Mouse (Mus musculus): ENCODE results near the gene Lin7c. TPM values are rescaled to one million over a fixed set of nuclear protein-coding genes. Genes with fewer than 3 reads are reported as not detected.

Lin7c gene
- total RNA-seq (2023) = 10 to 100 TPM; 54.9 to 63.0 TPM

DNA sequence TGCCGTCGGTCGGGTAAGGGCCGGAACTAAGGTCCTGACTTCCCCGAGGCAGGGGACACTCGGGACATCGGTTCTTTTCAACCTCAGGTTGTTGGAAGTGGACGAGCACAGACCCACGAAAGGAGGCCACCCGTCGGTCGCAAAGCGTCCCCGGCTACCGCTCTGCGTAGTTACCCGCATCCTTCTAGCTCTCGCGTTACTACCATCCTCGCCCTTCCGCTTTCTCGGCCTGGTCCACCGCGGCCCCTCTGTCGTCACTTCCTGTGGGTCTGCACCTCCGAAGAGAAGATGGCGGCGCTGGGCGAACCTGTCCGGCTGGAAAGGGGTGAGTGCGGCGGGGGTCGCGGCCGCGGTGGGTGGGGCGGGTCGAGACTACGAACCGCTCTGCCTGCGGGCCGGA is at the start of gene Lin7c:
Gene Lin7c, plus strand, starts transcription at position 257 of the 400 bp plus-strand sequence.

DNA sequence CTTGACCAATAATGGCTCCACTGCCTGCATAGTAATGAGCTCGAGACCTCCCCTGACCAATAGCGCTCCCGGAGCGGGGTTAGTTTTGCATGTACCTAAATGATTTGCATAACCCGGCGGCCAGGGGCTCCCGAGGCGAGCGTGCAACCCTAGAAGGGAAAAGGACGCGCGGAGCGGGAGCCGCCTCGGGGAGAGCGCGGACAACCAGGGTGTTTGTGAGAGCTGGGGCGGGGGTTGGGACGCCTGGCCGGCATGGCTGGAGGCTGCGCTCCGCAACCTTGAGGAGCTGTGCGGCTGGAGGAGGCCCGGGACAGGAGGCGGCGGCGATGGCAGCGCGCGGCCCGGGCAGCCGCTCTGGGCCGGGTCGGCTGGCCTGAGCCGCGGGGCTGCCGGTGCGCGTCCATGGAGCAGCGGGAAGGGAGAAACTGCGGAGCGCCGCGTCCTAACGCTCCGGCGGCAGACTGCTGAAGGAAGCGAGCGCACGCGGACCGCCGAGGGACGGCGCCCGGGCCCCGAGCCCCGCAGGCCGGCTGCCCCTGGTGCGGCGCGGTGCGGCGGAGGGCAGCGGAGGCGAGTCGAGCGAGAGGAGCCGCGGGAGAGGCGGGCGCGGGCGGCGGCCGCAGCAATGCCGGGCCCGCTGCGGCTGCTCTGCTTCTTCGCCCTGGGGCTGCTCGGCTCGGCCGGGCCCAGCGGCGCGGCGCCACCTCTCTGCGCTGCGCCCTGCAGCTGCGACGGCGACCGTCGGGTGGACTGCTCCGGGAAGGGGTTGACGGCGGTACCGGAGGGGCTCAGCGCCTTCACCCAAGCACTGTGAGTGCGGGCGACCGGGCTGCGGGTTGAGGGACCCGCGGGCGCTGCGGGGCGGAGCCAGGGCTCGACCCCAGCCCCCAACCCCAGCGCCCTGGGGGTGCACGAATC is 27.1 kb downstream of the Lin7c start, which contains the start of gene Lgr4:
Gene Lgr4, plus strand, starts transcription at position 152 of the 918 bp plus-strand sequence.

Other genes with a start within 250 kb of the Lin7c start
- not detected for gene Bdnf, start 216.2 kb upstream of the Lin7c start, total RNA-seq (2023)
- 1 to 10 TPM; 1.7 to 2.2 TPM for gene Lgr4, start 26.8 kb downstream of the Lin7c start, total RNA-seq (2023)
- 10 to 100 TPM; 10.5 to 12.7 TPM for gene Ccdc34, start 127.0 kb downstream of the Lin7c start, total RNA-seq (2023)

All from neutrophil, adult 59 days (primary cell).